Mouse (Mus musculus) granulocyte monocyte progenitor cell, adult 5-6 weeks (primary cell): ENCODE measurements around the gene Zcchc13. TPM values are rescaled to one million over a fixed set of nuclear protein-coding genes. Genes with fewer than 3 reads are reported as not detected.

ENCODE experiments used
- ATAC-seq: replicated peaks from 2 replicates; pipeline ENCODE4 v1.8.0; 2016; ENCODE audit warnings: mild to moderate bottlenecking, moderate TSS enrichment, inconsistent platforms; ENCODE audit not compliant: poor library complexity, severe bottlenecking
- total RNA-seq, 2 experiments: library from RNA; stranded (forward) in 1 of 2; stranded (reverse) in 1 of 2; fragments of 200-712, 200-1000 nt in 1 of 2; fragments of >200 nt in 1 of 2; fragmentation: Nextera tagmentation in 1 of 2; gene quantifications; 2 replicates each; pipeline ENCODE4 v1.2.3; 2014 to 2017

Zcchc13 gene
- total RNA-seq (2014; fragmentation: Nextera tagmentation) (not detected in 2 replicates), total RNA-seq (2017) (not detected in 2 replicates)

DNA sequence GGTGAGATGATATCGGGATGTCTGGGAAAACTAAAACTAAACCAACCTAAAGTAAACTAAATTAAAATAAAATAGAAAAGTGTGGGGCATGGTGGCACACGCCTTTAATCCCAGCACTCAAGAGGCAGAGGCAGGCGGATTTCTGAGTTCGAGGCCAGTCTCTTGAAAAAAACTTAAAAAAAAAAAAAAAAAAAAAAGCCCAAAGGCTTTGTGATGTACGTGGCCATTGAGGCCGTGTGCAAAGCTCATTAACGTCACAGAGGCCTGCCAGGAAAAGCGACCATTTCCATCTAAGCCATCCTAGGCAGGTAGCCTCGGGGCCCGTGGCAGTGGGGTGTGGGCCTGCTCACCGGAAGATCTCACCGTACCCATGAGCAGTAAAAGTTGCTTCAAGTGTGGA, at the start of gene Zcchc13:
Zcchc13 (plus strand) TSS at position 284 of the 400 bp plus-strand sequence.
- ATAC-seq, result no peak

DNA sequence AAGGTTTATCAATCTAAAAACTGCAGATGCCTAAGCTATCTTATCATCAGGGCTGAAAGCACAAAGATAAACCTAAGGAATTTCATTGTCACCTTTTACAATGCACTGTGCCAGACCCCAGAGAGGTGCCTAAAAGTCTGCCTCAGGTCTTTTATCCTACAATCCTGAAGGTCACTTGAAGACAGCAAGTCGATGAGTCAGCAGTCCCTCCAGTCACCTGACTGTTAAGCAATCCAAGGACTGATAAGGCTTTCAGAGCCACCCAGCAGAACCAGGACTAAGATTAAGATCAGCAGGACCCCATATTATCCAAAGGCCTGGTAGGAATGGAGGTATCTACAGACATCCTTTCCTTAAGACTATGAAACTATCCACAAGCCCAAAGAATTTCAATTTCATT, 46.1 kb upstream of the Zcchc13 start:
- ATAC-seq, result no peak

DNA sequence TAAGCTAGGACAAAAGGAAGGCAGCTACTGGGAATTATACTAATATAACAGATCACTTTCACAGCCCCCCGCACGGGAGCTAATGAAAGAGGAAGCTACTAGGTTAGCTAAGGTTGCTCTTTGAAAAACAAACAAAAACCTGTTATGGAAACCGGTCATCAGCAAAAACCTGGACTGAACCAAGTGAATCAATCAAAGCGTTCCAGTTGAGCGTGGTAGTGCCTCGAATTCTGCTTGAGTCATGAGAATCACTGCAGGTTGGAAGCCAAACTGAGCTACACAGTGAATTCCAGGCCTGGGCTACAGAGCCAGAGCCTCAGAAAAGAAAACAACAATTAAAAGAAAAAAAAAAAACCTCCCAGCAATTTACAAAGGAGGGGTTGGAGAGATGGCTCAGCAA, 38.3 kb upstream of the Zcchc13 start:
- ATAC-seq, result no peak

DNA sequence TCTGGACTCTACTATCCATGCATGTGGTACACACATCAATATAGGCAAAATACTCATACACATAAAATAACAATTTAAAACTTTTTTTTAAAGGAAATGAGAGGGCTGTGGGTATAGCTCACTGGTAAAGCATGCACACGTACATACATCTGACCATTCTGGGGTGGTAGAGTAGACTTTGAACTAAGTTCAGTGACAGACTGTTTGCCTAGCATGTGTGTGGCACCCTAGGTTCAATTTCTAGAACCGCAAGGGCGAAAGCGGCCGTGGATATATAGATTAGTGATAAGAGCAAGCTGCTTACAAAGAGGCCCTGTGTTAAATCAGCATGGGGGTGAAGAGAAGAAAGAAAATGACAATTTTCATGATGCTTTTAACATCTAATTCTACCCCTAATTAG, 27.8 kb upstream of the Zcchc13 start:
- no peak for ATAC-seq

DNA sequence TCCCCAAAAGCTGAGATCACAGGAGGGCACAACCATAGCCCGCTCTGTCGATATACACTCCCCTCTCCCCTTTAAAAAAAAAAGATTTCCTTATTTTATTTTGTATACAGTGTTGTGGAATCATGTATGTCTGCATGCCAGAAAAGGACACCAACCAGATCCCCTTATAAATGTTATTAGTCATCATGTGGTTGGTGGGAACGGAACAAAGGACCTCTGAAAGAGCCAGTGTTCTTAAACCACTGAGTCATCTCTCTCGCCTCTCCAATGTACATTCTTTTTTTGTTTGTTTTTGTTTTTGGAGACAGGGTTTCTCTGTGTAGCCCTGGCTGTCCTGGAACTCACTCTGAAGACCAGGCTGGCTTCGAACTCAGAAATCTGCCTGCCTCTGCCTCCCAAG, 26.2 kb upstream of the Zcchc13 start:
- ATAC-seq, result 0 out of 2 replicates have a peak, but pooled peaks have one; percentile 14

DNA sequence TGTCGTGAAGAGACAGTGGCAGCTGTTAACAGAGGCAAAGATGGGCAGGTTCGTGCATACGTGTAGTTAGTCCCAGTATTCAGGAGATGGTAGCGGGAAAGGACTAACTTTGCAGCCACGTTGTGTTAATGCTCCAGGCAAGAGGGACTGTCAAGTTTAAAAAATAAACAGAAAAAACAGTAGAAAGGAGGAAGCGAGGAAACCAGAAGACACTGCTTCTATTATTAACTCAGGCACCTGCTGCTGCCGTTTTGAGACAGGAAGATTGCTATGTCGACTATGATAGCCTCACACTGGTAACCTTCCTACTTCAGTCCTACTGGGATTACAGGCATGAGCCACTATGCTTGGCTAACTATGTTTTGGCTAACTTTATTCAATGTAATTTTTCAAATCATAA, 24.9 kb upstream of the Zcchc13 start:
- ATAC-seq, result no peak; the same call in 1 of the 2 replicates

DNA sequence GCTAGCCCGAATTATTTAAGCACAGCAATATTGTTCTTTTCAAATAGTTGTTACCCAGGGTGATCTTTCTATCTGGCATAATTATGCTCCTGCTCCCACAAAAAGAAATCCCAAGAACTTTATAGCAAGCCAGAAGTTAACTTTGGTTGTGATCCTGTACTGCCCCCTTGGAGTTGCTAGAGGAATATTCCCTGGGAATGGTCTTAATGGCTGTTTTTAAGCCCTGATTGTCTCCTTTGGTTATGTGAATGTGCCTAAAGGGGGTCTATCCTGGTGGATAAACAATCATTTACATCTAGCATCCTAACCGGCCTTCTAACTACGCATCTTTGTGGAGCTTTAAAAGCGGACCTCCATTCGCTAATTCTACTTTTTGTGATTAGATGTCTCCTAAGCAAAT, 20.0 kb upstream of the Zcchc13 start:
- no peak for ATAC-seq

DNA sequence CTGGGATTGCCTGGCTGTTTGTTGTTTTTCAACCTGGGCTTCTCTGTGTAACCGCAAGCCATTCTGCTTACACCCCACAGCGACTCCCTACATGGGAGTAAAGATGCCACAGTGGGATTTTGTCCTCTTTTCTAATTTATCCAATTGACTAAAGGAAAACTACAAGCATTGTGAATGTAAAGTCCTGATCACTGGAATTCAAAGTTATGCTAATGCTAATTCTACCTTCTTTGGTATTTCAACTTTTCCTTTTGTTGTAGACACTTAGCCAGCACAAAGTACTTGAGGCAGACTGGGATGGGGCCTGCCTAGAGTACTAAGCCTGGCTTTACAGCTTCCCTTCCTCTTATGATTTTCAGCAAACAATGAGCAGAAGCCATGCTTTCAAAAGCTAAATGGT, 18.9 kb upstream of the Zcchc13 start:
- no peak for ATAC-seq

DNA sequence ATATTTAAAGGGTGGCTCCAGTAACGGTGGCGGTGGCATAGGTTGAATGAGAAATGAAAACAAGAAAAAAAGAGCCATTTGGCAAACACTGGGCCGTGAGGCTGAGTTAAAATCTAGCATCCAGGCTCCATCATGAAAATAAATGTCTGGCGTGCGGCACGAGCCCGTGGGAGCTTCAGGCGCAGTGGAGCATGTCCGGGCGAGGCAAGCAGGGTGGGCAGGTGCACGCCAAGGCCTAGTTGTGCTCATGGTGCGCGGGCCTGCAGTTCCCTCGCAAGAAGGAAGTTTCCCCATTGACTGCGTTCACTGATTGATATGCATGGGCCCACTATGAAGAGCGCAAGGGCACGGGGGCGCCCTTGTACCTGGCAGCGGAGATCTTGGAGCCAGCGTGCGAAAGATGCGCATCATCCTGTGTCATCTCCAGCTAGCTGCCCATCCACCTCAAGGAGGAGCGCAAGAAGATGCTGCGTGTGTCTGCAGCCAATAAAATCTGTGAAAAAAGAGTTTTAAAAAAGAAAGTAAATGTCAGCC, 15.6 kb upstream of the Zcchc13 start:
- no peak for ATAC-seq

DNA sequence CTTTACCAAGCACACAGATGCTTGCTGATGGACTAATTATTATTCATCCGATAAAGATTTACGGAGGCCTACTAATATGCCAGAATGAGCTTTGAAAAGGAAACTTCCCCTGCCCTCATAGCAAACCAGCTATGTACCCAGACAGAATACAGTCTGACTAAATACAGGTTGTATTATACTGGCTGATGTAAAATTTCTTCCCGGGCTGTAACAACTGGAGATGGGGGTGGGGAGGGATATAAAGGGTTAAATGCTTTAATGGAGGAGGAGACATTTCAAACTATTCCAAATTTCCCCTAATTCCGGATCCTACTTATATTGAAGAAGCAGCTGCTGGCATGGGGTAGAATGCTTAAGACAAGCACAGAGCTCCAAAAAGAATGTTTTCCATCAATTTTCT, 14.9 kb upstream of the Zcchc13 start:
- ATAC-seq, result no peak

DNA sequence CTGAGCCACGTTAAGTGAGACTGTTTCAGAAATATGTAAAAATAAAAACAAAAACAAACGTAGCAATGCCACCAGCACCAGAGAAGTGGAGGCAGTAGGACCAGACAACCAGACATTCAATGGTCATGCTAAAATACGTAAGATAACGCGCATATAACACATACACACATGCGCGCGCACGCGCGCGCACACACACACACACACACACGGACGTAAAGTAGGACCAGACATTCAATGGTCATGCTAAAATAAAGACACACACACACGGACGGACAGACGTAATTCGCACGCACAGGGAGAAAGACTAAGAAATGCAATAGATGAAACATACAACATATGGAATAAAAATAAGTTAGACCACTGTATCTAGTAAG, 14.2 kb upstream of the Zcchc13 start:
- ATAC-seq, result peak; percentile 53

DNA sequence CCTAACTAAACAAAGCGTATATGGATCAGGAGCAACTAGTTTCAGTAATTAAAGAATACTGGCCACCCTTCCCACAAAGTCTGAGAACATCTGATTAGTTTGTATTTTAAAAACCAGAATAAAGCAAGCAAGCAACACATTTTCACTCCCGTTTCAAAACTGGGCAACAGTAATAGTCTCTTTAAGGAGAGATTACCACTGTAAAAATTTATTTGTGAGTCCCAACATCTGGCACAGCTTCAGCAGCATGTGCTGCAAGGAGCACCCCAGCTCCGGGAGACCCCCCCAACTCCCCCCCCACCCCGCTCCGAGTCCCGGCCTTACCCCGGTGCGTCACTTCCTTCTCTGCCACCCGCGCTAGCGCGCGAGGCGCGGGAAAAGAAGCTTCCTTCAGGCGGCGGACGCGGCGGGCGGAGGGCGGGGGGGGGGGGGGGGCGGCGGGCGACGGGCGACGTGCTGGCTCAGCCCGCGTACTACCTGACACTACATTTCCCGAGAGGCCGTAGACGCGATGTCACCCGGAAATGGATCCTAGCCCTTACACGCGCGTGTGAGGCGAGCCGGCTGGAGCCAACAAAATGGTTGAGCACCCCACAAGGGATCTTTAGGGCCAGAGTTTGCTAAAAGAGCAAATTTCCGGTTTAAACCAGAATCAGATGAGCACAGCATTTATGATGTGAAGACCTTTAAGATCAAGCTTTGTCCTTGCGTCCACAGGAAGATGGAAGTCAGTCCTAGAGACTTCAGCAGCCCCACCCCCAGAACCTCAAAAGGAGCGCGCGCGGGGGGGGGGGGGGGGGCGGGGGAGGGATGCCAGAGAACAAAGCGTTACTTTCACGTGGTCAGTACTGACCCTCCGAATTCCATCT, 13.6 kb upstream of the Zcchc13 start:
- ATAC-seq, result peak; percentile 87

DNA sequence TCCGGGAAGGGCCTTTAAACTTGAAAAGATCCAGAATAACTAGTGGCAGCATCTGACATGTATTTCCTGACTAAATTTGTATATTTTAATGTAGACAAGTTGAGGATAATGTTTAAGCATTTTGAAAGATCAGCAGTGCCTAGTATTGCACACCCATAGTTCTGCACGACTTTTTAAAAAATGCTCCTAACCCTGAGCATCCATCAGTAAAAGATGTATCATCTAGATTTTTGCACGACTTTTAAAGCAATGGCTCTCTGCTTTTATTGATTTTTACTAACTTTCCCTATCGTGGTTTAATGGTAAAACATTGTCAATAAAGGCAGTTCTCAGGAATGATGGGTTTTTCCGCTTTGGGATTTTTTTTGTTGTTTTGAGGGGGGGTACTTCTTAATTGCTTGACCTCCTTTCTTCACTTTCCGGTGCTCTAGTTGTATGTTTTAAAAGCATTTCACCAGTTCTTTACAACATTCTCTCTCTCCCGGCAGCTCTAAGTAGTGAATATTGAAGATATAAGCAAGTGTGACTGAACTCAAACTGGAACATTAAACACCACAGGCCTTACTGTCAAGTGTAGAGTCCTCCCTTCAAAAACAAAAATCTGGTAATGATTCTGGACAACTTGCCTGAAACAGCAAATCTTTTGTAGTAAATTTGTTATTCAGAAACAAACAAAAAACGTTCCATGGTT, 12.8 kb upstream of the Zcchc13 start:
- no peak for ATAC-seq

DNA sequence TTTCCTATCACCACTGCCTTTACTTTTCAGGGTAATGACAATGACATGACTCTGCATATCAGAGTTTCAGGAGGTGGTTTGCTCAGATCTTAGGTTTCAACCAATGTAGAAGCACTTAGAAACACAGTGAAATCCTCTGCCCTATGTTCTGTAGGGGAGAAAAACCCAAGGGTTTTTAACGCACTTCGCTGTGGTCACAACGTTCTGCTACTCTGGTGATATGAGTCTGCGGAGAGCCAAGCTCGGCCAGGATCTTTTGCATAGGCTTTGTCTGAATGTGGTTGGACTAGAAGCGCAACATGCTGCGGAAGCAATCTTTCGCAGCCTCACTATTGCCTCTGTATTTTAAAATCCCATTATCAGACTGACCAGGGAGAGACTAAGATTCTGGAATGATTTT, 8.6 kb upstream of the Zcchc13 start:
- peak; percentile 12; the same call in 1 of the 2 replicates for ATAC-seq

DNA sequence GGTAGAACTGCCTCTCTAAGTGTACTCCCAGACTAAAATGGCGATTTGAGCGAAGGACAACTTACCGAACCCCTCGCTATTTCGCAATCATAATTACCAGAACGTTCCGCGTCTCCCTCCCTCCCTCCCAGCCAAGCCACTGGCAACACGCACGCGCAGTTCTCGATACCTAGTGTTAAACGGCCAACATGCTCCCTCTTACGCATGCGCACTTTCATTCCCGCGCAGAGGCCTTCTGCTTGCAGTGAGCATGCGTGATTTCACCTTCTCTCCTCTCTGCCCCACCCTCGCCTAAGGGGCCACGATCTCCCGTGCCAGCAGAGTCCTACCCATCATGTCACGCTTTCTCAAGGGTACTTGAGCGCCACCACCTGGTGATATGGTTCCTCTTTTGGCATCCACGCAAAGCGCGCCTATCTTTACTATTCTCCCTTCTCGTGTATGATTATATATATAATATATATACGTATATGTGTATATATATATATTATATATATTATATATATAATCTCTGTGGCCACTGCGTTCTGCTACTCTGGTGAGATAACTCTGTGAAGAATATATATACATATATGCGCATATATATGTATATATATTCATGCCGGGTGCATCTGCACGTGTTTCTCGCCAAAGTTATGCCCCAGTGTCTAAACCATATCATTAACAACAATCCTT, 8.0 kb upstream of the Zcchc13 start:
- ATAC-seq, result peak; percentile 97

DNA sequence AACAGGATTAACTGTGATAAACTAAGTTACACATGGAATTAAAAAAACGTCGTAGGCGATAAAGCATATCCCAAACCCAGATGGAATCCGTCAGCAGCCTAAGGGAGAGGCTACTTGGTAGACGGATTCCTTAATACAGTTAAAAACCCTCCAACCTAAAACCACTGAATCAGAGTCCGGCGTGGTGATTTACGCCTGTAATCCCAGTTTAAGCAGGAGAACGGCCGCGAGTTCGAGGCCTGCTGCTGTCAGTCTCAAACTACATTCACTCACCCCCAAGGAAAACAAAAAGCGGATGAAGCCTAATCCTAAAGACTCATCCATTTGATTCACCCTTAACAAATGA, 7.5 kb upstream of the Zcchc13 start:
- no peak for ATAC-seq

DNA sequence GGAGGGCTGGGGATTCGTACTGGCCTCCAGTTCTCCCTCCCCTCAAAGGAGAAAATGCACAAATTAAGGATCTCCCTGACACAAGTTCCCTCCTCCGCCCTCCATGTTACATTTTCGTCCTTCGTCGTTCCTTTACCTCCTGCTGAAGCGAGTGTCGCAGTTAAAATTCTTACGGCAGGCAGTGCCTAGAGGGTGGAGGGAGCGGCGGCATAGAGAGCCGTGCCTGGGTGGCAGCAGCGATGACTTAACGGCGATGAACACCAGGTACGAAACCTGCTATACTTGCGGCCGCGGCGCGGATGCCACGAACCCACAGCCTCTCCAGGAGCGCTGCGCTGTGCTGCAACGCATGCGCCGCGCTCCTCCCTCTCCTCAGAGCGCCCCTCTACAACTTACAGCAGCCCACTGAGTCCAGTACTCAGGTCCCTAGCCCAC, 7.0 kb upstream of the Zcchc13 start:
- ATAC-seq, result peak; percentile 41

DNA sequence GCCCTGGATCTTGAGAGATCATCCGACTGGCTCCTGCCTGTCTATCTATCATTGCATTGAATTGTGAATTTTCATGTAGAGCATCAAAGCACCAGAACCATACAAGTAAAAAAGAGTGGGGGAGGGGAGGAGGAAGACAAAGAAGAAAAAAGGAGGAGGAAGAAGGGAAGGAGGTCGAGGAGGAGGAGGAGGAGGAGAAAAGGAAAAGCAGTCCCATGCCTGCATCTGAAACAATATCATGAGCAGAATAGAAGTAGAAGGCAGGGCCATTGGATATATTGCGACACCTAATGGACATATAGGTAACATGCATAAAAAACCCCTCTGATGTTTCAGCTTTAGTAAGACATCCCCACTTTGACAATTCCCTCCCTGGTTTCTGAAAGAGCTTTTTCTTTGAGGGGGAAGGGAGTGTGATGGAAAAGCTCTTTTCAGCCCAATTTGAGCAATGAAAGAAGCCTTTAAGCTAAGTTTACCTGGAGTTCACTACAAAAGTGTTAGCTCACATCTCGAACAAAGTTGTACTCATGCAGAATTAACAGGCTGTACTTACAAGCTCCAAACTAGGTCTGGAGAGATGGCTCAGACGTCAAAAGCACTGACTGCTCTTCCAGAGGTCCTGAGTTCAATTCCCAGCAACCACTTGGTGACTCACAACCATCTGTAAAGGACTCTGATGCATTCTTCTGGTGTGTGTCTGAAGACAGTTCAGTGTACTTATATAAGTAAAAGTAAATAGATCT, 5.8 kb upstream of the Zcchc13 start:
- 0 out of 2 replicates have a peak, but pooled peaks have one; percentile 18 for ATAC-seq

DNA sequence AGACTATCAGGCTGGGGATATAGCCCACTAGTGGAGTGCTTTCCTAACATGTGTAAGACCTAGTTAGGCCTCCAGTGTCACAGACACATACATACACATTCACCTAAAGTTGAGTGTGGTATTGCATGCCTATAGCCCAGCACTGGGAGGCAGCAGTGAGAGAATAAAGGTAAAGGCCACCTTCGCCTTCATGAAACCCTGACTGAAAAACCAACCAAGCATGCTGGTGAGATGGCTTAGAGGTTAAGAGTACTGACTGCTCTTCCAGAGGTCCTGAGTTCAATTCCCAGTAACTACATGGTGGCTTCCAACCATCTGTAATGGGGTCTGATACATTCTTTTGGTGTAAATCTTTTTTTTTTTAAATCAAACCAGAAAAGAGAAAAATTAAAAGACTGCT, 1.5 kb upstream of the Zcchc13 start:
- no peak for ATAC-seq

DNA sequence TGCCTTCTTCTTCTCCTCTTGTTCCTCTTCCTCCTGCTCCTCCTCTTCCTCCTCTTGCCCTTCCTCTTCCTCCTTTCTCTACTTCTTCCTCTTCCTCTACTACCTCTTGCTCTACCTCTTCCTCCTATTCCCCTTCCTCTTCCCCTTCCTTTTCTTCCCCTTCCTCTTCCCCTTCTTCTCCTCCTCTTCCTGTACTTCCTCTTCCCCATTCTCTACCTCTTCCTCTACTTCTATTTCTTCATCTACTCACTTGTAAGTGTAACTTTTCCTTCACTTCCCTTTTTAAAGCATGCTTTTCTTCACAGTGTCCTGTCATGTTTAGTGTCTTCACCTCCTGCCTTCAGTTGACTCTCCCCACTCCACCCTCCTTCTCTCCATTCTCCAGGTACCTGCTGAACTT, 3.5 kb downstream of the Zcchc13 start:
- peak; percentile 100 for ATAC-seq
